Mouse (Mus musculus): ENCODE measurements around the gene Srsf9.

Srsf9 gene

GRCm38 (mm10) chr5:115326256-115326831 lies 633 bp upstream of the Srsf9 start:
- DNase-seq (ENCODE audit: low spot score): no peak

GRCm38 (mm10) chr5:115327610-115328548 lies 902 bp downstream of the Srsf9 start:
- no peak for DNase-seq (ENCODE audit: low spot score)

- no peak for DNase-seq (ENCODE audit: low spot score)
Observed at GRCm38 (mm10) chr5:115330955-115331354, 4.0 kb downstream of the Srsf9 start.

- DNase-seq (ENCODE audit: low spot score): no peak
Observed at GRCm38 (mm10) chr5:115333626-115334025, 6.6 kb downstream of the Srsf9 start.

GRCm38 (mm10) chr5:115340007-115340406 lies 13.0 kb downstream of the Srsf9 start:
- no peak for DNase-seq (ENCODE audit: low spot score)

GRCm38 (mm10) chr5:115340577-115341313 lies 13.8 kb downstream of the Srsf9 start, which contains the start of the genes Gatc and Triap1:
Gene Gatc (minus strand): TSS chr5:115341178.
Gene Triap1 (plus strand): TSS chr5:115341225.
- peak; percentile 67 for DNase-seq (ENCODE audit: low spot score)

- no peak for DNase-seq (ENCODE audit: low spot score)
Observed at GRCm38 (mm10) chr5:115341314-115342165, 14.6 kb downstream of the Srsf9 start.

GRCm38 (mm10) chr5:115347564-115347963 lies 20.6 kb downstream of the Srsf9 start:
- DNase-seq (ENCODE audit: low spot score): no peak

- peak; percentile 95 for DNase-seq (ENCODE audit: low spot score)
Observed at GRCm38 (mm10) chr5:115348546-115349224, 21.7 kb downstream of the Srsf9 start, which contains the start of gene Cox6a1. Gene Cox6a1 (minus strand): TSS chr5:115348981.

GRCm38 (mm10) chr5:115349225-115349555 lies 22.2 kb downstream of the Srsf9 start:
- DNase-seq (ENCODE audit: low spot score): no peak

GRCm38 (mm10) chr5:115351348-115351747 lies 24.4 kb downstream of the Srsf9 start:
- DNase-seq (ENCODE audit: low spot score): no peak

GRCm38 (mm10) chr5:115355070-115355469 lies 28.1 kb downstream of the Srsf9 start:
- no peak for DNase-seq (ENCODE audit: low spot score)

GRCm38 (mm10) chr5:115358872-115359271 lies 31.9 kb downstream of the Srsf9 start:
- DNase-seq (ENCODE audit: low spot score): no peak

GRCm38 (mm10) chr5:115359438-115359837 lies 32.5 kb downstream of the Srsf9 start:
- DNase-seq (ENCODE audit: low spot score): no peak

- DNase-seq (ENCODE audit: low spot score): no peak
Observed at GRCm38 (mm10) chr5:115359851-115360372, 32.9 kb downstream of the Srsf9 start.

GRCm38 (mm10) chr5:115362216-115362615 lies 35.2 kb downstream of the Srsf9 start:
- DNase-seq (ENCODE audit: low spot score): no peak

GRCm38 (mm10) chr5:115362819-115363714 lies 36.1 kb downstream of the Srsf9 start:
- DNase-seq (ENCODE audit: low spot score): no peak

GRCm38 (mm10) chr5:115364782-115365181 lies 37.8 kb downstream of the Srsf9 start:
- no peak for DNase-seq (ENCODE audit: low spot score)

GRCm38 (mm10) chr5:115371736-115372135 lies 44.8 kb downstream of the Srsf9 start:
- no peak for DNase-seq (ENCODE audit: low spot score)

Data from layer of hippocampus, adult 9-10 months (tissue).